Mouse (Mus musculus) heart, postnatal 14 days (tissue): ENCODE measurements around the gene Robo3. TPM values are rescaled to one million over a fixed set of nuclear protein-coding genes. Genes with fewer than 3 reads are reported as not detected.

Experiments used
- DNase-seq, 2 experiments: peaks; one replicate each; pipeline ENCODE4 v3.0.0; 2021 to 2022
- intact Hi-C: fragments of 180-260 bp; cut with DNase I; formaldehyde crosslinking; loops from one replicate; pipeline ENCODE4 v1.15.1; 2025
- long read RNA-seq, 2 experiments: library from polyadenylated mRNA; stranded (forward); transcript quantifications; one replicate each; pipeline ENCODE4 v2.0.0; 2021
- total RNA-seq, 2 experiments: library from RNA; stranded (reverse); gene quantifications; 2 replicates each; pipeline ENCODE4 v1.2.3; 2021

The Robo3 gene
- not detected for total RNA-seq
- long read RNA-seq, experiment 1, result 0 reads
- long read RNA-seq, experiment 2, result 0 reads

DNA sequence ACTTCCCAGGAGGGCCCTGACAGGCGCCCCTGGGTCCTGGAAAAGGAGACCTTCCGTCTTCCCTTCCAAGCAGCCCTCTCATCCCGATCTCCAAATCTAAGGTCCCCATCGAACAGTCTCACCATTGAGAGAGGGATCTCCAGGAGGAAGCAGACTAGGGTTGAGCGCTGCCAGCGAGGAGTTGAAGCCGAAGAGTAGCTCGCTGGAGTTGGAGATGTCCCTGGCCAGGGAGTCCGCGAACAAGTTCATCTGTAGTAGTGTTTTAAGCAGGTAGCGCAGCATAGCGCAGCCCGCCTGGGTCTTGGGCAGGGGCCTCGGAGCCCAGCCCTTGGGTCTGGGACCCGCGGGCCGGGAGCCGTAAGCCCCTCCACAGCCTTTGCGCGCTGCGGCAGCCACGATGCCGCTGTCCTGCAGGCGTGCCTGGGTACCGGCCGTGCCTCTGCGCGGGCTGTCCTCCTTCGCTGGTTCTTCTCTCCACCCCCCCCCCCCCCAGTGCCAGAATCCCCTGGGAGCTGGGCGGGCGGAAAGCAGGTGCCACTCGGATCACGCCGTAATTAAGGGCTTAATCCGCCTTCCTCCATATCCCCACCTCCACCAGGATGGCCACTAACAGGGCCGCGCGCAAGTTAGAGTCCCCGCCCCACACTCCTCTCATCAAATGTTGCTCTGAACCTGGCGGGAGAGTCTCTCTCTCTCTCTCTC is at the start of gene Robo3:
Gene Robo3, minus strand, starts transcription at position 527 of the 702 bp plus-strand sequence.
- no peak for DNase-seq
- intact Hi-C loops, result loop anchor here (5.0 to 10.0 kb wide), 2 partner anchors 204 to 502 kb away; no protein-coding TSS in a partner anchor

DNA sequence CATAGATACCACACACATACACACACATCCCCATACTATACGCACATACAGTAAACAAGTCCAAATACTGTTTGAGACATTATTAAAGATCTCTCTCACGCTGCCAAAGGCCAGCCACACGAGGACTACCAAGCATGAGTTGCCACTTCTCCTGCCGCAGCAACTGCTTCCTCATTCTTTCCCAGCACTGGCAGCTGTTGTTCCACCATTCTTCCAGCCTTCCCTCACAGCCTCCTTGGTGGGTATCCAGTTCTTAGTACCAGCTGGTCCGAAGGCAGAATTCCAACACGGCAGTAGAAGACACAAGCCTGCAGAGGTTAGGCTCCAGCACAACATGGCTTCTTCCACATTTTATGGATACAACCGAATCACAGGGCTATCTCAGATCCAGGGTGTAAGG is 41.9 kb upstream of the Robo3 start:
- DNase-seq, result no peak
- intact Hi-C loops, result no loop called here

DNA sequence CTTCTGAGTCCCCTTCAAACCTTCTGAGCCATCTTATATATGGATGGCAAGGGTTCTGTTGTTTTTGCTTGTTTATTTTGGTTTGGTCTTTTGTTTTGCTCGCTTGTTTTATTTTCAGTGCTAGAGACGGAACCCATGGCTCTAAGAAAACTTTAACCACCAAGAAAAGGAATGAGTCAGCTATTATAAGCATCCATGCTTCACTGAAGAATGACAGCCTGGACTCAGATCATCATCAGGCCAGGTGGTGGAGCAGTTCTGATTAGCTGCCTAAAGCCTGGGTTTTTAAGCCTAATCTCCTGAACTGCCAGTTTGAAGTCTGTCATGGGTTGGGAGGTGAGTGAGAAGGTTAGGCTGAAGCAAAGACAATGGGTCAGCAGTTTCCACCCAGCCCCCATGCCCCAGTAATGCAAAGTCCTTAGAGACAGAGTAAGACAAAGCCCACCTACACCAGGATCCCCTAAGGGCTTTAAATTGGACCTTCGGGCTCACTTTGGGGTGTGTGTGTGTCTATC is 40.6 kb upstream of the Robo3 start:
- DNase-seq, result no peak
- intact Hi-C loops, result no loop called here

DNA sequence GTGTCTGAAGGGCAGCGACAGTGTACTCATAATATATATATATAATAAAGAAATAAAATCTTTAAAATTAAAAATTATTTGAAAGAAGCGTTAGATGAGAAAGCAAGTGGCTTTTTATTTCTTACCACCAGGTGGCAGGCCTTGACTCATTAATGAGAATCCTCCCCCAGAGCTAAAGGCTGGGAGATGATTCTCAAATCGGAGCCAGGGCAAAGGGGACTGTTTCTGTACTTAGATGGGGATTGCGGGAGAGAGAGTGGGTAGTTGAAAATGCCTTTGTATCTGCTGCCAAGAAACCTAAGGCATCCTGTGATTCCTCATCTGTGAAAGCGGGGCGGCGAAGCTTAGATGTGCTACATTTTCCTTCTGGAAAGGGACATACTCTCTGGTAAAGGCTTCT is 29.7 kb upstream of the Robo3 start:
- intact Hi-C loops, result loop anchor here (1.0 to 5.0 kb wide), 3 partner anchors 45 to 175 kb away; no protein-coding TSS in a partner anchor
- DNase-seq, result peak; percentile 43 to 69

DNA sequence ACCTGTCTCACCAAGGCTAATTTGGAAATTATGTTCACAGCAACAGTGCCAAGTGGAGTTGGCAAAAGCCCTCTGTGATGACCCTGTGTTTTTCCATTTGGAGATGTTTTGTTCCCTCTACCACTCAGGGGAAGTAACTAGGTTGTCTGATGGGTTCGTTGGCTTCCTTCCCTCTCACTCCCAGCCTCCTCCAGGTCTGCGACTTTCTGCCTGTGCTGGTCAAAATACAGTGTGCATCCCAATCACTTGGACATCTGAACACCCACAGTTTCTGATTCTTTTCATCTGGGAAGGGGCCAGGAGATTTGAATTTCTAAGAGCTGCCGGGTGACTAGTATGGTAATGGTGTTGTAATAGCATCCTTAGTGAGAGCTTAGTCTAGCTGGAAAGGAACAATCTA is 28.5 kb upstream of the Robo3 start:
- DNase-seq, result no peak
- intact Hi-C loops, result loop anchor here (5.0 kb wide), 2 partner anchors 46 to 176 kb away; no protein-coding TSS in a partner anchor

DNA sequence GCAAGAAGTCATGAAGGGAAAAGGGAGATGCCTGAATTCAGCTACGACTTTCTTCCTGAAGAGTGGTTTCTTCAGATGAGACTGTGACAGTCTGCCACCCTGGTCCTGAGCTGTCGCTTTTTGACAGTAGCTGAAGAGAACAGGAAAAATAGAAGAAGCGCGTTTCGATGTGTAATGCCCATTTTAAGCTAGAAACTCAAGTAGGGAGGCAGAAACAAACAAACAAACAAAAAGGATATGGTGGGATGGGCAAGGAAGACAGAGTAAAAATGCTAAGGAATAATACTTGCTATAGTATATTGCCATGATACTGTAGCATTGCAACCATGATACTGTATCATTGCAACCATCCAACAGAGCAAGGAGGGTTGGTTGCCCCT is 27.9 kb upstream of the Robo3 start:
- intact Hi-C loops, result loop anchor here (5.0 kb wide), 2 partner anchors 46 to 176 kb away; no protein-coding TSS in a partner anchor
- no peak for DNase-seq

DNA sequence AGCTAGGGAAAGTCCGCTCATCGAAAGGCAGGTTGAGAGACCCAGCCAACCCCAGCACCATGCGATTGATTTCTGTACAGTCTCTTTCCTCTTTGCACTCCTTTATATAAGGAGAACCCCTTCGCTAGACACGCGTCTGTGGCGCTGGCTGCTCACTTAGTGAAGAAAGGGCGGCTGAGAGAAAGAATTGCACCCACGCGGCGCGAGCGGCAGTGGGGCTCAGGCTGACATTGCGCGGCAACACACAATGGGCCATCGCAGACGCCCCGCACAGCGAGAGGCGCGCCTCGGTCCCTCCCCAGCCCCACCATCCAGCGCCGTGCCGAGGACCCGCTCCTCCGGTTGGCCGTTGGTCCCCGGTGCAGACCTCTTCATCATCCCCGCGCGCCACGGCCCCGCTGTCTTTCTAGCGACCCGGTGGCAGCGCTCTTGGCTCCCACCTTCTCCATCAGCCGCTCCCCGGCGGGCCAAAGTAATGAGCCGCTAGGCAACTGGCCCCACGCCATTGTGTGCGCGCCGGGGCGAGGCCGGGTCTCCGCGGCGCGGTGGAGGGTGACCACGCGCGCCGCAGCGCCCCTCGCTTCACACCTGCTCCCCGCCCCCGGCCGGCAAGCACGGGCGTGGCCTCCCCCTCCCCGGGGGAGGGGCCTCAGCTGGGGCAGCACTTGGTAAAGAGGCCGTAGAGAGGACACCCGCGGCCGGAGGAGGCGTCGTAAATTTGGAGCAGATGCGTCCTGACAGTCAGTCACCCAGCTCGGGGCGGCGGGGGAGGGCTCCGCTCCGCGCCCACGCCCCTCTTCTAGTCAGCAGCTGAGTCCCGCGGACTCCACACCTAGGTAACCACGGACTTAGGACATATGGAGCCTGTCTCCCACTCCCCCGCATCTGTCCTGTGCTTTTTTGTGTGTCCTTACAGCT is 27.3 kb upstream of the Robo3 start:
- peak; percentile 31 to 37 for DNase-seq
- intact Hi-C loops, result loop anchor here (5.0 kb wide), 2 partner anchors 47 to 177 kb away; no protein-coding TSS in a partner anchor

DNA sequence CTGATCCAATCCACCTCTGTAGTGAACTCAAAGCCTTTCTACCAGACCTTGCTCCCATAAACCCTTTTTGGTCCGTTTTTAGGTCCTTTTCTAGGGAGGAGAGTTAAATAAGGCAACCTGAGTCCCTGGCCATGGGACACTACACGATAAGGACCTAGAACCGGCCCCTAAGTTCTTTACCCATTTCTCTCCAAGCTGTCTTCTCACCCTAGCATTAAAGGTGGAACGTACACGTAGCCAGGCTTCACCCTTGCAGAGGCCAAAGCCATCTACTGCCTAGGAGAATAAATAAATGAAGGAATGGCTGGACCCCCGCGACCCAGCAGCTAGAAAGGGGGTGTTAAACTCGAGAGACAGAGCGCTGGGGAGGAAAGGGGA is 26.6 kb upstream of the Robo3 start:
- intact Hi-C loops, result loop anchor here (2.0 to 5.0 kb wide), 3 partner anchors 29 to 178 kb away; no protein-coding TSS in a partner anchor
- no peak for DNase-seq

DNA sequence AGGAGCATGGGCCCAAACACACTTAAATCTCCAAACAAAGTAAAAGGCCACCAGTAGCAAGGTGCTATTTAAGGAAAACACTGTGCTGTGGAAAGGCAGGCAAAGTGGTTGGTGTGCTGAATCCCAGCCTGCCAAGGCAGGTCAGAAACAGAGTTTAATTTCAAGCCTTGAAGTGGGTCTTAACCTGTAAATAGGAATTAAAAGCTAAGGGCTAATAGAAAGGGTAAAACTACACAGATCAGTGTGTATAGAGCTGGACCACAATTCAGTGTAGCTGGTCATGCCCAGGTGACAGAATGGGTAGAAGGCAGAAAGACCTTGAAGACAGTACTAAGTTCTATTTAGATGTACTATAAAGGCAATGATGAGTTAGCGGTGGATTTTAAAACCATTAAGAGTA is 24.1 kb upstream of the Robo3 start:
- no peak for DNase-seq
- intact Hi-C loops, result no loop called here

DNA sequence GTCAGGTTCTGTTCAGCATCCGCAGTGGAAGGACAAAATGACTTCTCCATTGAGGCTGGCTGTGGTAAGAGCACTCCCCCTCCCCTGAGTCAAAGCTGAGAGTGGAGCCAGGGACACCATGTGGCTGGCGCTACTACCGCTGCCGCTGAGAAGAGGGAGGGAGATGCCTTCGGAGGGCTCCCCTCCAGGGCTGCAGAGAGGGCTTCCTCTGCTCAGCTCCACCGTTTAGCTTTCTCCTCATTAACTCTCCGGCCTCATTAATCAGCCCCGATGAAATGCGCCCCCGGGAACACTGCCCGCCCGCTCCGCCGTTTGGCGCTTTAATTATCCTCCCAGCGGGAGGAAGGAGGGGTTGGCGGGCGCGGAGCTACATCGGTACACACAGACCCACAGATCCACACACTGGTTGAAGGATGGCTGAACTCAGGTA is 23.4 kb upstream of the Robo3 start:
- no peak for DNase-seq
- intact Hi-C loops, result no loop called here

DNA sequence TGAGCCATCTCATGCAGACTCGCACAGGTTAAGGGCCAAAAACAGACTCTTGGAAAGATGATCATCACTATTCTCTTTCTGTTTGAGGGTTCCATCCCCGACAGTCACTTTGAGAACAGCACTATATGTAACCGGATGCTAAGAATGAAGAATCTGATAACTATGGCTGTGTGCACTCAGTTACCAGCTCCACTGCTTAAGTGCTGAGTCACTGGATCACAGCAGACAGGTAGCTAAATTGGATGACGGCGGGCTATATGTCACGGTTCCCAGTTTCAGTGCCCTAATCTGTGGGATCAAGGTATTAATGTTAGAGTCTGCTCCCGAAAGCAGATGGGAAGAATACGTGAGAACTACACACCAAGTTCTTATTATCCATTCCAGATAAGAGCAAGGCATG is 22.8 kb upstream of the Robo3 start:
- intact Hi-C loops, result no loop called here
- DNase-seq, result no peak

DNA sequence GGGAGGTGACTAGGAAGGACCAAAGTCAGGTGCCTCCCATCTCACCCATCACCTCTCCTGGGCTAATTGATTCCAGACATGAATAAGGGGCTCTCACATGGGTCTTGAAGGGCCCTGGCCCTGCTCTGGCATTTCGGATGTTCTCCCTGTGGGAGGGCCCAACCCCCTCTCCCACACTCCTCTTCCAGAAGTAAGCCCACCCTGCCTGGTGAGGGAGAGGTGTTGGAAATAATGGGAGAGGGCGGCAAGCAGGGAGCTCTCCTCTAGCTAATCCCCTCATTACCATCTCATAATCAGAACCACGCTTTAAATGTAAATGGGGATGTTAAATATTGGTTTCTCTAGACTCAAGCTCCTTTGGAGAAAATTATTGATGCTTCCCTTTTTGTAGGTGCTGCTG is 21.9 kb upstream of the Robo3 start:
- DNase-seq, result no peak
- intact Hi-C loops, result no loop called here

DNA sequence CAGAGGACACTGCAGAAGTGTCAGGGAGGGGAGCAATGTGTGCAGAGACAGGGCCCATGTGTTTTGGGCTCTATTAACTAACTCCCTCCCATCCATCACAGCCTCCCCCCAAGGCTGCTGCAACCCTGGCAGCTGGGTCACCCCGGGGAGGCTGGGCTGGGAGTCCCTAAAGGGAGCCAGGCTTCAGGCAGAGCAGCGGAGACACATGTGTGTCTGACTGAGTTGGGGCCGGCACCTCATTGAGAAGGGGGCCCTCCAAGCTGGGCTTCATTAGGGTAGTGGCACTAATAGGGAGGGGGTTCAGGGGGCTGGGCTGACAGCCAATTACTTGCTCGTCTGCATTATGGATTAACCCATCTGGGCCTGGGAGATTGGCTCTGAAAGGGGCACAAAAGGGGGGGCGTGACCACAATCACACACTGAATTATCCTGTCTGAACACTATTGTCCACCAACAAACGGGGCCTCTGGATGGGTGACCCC is 21.0 kb upstream of the Robo3 start:
- intact Hi-C loops, result no loop called here
- DNase-seq, result no peak

DNA sequence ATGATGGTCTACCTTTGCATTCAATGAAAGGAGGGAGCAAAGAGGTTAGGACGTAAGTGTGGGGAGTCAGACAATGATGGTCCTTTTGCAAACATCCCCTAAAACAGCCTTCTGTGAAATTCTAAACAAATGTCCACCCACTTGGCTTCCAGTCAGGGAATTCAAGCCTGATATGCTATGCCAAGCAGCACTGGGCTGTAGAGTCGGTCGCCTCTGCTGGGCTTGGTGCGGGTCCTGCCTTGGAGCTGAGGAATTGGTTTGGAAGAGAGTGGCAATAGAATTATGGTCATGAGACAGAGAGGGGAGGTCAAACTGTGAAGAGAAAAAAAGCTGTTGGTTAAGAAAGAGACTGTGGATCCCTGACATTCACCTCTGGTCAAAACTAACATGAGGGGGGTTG is 20.3 kb upstream of the Robo3 start:
- DNase-seq, result no peak
- intact Hi-C loops, result no loop called here

DNA sequence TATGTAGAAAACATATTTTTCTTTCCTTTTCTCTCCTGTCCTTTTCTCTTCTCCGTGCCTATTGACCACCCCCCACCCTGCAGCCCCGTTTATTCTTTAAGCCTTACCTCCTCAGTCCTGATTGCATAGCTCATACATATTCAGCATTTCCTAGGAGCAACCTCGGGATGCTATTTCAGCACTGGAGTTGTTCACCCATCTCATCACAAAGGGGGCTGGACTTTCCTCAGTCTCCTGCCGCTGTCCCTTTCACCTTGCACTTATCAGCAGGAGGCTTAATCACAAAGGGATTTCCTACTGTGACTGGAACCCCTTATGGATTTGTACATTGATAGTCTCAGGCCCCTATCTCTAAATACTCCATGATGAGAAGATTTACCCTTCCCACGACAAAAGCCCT is 19.4 kb upstream of the Robo3 start:
- DNase-seq, result no peak
- intact Hi-C loops, result no loop called here

DNA sequence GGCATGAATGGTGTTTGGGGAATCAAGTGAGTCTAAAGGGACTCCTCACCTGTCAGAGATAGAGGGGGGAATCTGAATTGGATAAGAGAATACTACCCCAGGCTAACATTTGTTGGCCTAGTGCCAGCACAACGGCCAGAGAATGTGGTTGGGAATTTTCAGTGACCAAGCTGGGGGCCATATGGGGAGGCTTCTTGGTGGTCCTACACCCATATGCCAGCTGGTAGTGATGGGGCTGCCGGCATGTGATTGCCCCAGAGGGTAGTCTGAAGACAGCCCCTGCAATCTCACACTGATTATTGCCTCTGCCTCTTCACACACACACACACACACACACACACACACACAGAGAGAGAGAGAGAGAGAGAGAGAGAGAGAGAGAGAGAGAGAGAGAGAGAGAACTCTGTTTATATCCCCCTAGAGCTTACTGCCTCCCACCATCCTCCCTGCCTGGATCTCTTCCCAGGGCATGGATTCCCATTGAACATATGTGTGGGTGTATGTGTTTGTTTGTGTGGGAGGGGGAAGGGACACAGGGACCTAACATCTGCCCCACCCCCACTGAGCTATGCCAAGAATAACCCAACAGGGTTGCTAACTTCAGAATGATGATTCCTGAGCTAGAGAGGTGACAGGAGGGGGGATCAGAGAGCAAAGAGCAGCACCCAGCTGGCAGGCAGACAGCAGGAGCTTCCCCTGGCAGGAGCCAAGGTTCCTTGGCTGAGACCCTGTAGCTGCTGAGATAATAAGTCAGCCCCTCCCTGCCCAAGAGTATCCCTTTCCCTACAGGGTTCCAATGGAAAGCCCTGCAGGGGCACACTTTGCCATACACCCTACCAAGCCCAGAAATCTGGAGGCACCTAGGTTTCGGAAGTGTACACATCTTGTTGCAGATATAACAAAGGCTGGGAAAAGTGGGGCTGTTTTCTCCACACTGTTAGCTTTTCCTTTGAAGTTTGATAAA is 5.0 kb upstream of the Robo3 start:
- DNase-seq, result no peak
- intact Hi-C loops, result loop anchor here (10.0 kb wide), 1 partner anchor 497 kb away; no protein-coding TSS in a partner anchor

DNA sequence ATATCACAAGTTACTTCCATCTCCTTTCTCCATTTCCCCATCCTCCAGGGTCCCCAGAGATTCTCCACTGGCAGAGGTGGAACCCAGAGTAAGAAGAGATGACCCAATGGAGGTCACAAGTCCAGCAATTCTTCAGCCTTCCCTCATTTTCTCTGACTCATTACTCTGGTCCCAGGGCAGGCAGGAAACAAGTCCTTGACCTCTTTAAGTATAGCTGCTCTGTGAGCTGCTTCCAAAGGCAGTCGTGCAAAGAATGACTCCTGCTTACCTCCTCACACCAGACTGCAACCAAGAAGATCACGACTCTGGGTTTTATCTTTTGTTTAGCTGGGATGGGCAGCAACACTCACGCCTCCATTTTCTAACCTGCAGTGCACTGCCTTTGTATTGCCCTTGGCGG is 2.6 kb upstream of the Robo3 start:
- no peak for DNase-seq
- intact Hi-C loops, result loop anchor here (10.0 kb wide), 1 partner anchor 499 kb away; no protein-coding TSS in a partner anchor

DNA sequence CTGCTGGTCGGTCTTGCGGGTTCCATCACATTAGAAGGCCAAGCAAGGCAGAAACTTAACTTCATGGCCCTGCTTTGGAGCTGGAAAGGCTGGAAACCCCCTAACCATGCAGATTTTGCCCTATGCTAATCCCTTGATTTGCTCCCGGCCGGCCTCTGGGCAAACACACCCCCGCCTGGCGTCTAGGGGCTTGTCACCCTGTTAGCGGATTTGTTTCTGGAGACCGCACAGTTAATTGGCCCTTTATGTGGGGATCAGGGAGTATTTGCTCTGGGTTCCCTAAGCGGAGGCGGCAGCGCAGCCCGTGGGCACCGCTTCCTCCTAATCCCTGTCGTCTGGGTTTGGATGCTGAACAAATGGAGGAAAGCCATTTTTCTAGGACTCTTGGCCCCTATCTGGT is 1.9 kb upstream of the Robo3 start:
- intact Hi-C loops, result loop anchor here (5.0 to 10.0 kb wide), 2 partner anchors 202 to 500 kb away; no protein-coding TSS in a partner anchor
- no peak for DNase-seq

DNA sequence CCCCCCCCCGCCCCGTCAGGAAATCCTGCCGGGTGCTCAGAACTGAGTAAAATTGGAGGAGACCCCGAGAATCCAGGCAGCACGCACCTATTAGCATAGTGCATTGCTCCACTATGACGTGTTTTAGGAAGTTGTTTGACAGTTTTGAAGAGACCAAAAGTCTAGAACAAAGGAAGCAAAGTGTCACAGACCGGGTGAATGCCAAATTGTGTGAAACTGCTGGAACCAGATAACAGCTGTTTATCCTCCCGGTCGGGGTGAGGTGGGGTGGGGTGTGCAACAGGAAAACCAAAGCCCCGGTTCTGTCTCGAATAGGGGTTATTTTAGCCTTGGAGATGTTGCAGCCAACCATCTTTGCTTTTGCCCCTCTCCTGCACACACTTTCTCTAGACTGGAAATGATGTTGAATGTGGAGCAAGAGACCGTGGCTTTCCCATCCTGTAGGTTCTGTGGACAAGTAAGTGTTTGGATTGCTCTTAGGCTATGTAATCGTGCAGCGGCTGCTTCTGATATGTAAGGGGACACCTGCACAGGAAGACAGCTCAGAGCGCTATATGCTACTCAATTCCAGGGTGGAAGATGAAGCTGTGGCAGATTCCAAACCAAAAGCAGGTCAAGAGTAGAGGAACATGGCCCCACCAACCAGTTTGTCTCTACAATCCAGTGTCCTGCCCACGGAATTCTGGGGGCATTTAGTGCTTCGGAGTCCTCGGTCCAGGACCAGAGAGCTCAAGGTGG is 946 bp upstream of the Robo3 start:
- no peak for DNase-seq
- intact Hi-C loops, result loop anchor here (5.0 to 10.0 kb wide), 2 partner anchors 203 to 501 kb away; no protein-coding TSS in a partner anchor
